Mouse (Mus musculus) liver, postnatal 0 days (tissue): Measurements from ENCODE around the gene Fbxl16.

Experiments
- CTCF ChIP-seq: sonication (generic); IDR thresholded peaks from 2 replicates; pipeline ENCODE4 v1.5.1; 2016; ENCODE audit warnings: antibody characterized with exemption, low read depth
- EP300 ChIP-seq: IDR thresholded peaks from 2 replicates; pipeline ENCODE4 v1.6.1; 2016; ENCODE audit warnings: antibody characterized with exemption, low read depth, mild to moderate bottlenecking

GRCm38 (mm10) chr17:25867509-25867835 is 58.6 kb downstream of the Fbxl16 start:
- TF ChIP-seq CTCF (no peak), EP300 (no peak)
